9 mouse cellular contexts compared by ENCODE assay signal in the genomic region with DNA sequence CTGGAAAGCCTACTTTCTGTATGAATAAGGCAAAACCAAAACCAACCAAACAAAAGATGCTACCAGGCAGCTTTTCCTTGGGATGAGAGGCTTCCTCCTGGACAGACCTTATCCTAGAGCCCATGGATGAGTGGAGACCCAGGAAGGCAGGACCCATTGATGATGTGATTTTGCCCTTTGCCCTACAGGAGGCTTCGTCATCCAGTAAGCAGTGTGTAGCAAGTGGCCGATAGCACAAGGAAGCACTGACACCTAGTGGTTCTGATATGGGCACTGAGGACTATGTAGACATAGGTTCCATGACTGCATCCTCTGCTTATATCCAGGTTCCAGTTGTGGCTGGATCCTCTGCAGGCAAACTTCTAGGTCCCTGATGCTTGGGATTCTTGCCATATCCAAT.
DNase-seq lines count a peak whose midpoint lies in the region; ATAC-seq and TF ChIP-seq lines count a peak whose summit lies in the region.
"Had no signal": no experiment of that assay in that cellular context is flagged by ENCODE, and none has a peak within 500 bp of the region (broad histone marks: within the 10 kb centered on the region; RNA-seq: fewer than 3 reads in every experiment).

No protein-coding gene starts in this region.

- H3K27ac ChIP-seq in heart, embryonic 16.5 days (ENCODE audit: low read length), result no peak overlapping the region
- no peak overlapping the region for H3K27ac ChIP-seq in lung, postnatal 0 days (ENCODE audit: low read length)
- H3K27ac ChIP-seq: macrophage had no signal

- peak; percentile 70 for TF ChIP-seq CTCF in lung, postnatal 0 days (IDR thresholded peaks at IDR 0.05)

- H3K9ac ChIP-seq in heart, embryonic 16.5 days (ENCODE audit: low read length), result no peak overlapping the region
- H3K9ac ChIP-seq in lung, postnatal 0 days (replicated peaks; ENCODE audit: low read depth), result no peak overlapping the region

- no peak overlapping the region for H3K4me3 ChIP-seq in heart, embryonic 16.5 days (ENCODE audit: low read length)
- H3K4me3 ChIP-seq in lung, postnatal 0 days (ENCODE audit: low read depth, low read length), result no peak overlapping the region

- H3K36me3 ChIP-seq in heart, embryonic 16.5 days (ENCODE audit: control insufficient read depth, insufficient read depth), result no peaks in the 10 kb centered on the region
- H3K36me3 ChIP-seq in lung, postnatal 0 days (ENCODE audit: insufficient read depth, low read length), result no peaks in the 10 kb centered on the region

- 52% methylated on average over 2 of the region's 2 CpGs for WGBS in heart, embryonic 16.5 days
- WGBS in lung, postnatal 0 days, result 54% methylated on average over 2 of the region's 2 CpGs

- H3K27me3 ChIP-seq in heart, embryonic 16.5 days (ENCODE audit: control insufficient read depth, insufficient read depth, low read length), result no peaks in the 10 kb centered on the region
- no peaks in the 10 kb centered on the region for H3K27me3 ChIP-seq in lung, postnatal 0 days (replicated peaks; ENCODE audit: insufficient read depth, low read length)

- no peak for DNase-seq in heart, adult 11 months
- DNase-seq in B cell, adult 2 months, result peak; percentile 28 to 33
- peak; percentile 32 for DNase-seq in cerebellum, adult 11 months
- DNase-seq in lung, postnatal 0 days (ENCODE audit: low spot score), result peak; percentile 36
- DNase-seq in adrenal gland, postnatal 4 days (ENCODE audit: low spot score in 2 of 2), result no peak
- DNase-seq in adrenal gland, adult 18-20 months (ENCODE audit: low spot score in 2 of 2), result no peak
- DNase-seq in frontal cortex, postnatal 25 days (ENCODE audit: low spot score in 2 of 2), result no peak

- peaks cover 11% of the 10 kb centered on the region for H3K4me1 ChIP-seq in heart, embryonic 16.5 days (ENCODE audit: control insufficient read depth, insufficient read depth, low read length)
- H3K4me1 ChIP-seq in lung, postnatal 0 days (ENCODE audit: insufficient read depth, low read depth, low read length), result no peaks in the 10 kb centered on the region

- no peak for TF ChIP-seq EP300 in lung, postnatal 0 days (IDR thresholded peaks at IDR 0.05)

- H3K4me2 ChIP-seq in heart, embryonic 16.5 days (ENCODE audit: low read depth, low read length), result no peak overlapping the region
- H3K4me2 ChIP-seq in lung, postnatal 0 days (replicated peaks; ENCODE audit: low read depth, low read length), result no peak overlapping the region

- ATAC-seq in heart, embryonic 16.5 days (replicated peaks; ENCODE audit: extremely low read depth, insufficient read depth, low FRiP score), result peak; percentile 28; the same call in 1 of the 2 replicates
- ATAC-seq in lung, postnatal 0 days, result peak; percentile 49; the same call in 1 of the 2 replicates

- no peaks in the 10 kb centered on the region for H3K9me3 ChIP-seq in heart, embryonic 16.5 days (replicated peaks; ENCODE audit: control insufficient read depth, low read length)
- no peaks in the 10 kb centered on the region for H3K9me3 ChIP-seq in lung, postnatal 0 days (ENCODE audit: low read length)

Comparison
In these comparisons a context has a peak if more than half of its experiments do, and no peak if none do; other contexts are left out.
1. DNase-seq: peak in B cell, adult 2 months (2 of 2), cerebellum, adult 11 months (single experiment) and lung, postnatal 0 days (single experiment); none in heart, adult 11 months (single experiment), adrenal gland, postnatal 4 days (0 of 2), adrenal gland, adult 18-20 months (0 of 2) and frontal cortex, postnatal 25 days (0 of 2).